ENCODE assay signal across 24 mouse cellular contexts in genomic region chr2:84653354-84653753, GRCm38 (mm10). TPM values are rescaled to one million over a fixed set of nuclear protein-coding genes. Genes with fewer than 3 reads are reported as not detected.
DNase-seq lines count a peak whose midpoint lies in the region; ATAC-seq and TF ChIP-seq lines count a peak whose summit lies in the region.
"Had no signal": no experiment of that assay in that cellular context is flagged by ENCODE, and none has a peak within 500 bp of the region (broad histone marks: within the 10 kb centered on the region; RNA-seq: fewer than 3 reads in every experiment).

No protein-coding gene starts in this region.

- no peak for DNase-seq in liver, postnatal 0 days
- DNase-seq in liver (no peak), MEL (ENCODE audit: low read depth, low spot score) (no peak)
- DNase-seq in ovary, postnatal 14 days (ENCODE audit: low spot score) = no peak
- DNase-seq: adrenal gland, adult 2 months; cerebellum, adult 2 months; gastrocnemius, postnatal 25 days; kidney, adult 18-20 months; kidney, postnatal 4 days; thymus, postnatal 36 days had no signal

- no peaks in the 10 kb centered on the region for H3K27me3 ChIP-seq in intestine, postnatal 0 days (replicated peaks; ENCODE audit: control insufficient read depth, insufficient read depth, low read length)
- H3K27me3 ChIP-seq in intestine, embryonic 15.5 days (replicated peaks) = no peaks in the 10 kb centered on the region
- no peaks in the 10 kb centered on the region for H3K27me3 ChIP-seq in liver, postnatal 0 days (ENCODE audit: insufficient read depth, low read length)
- no peaks in the 10 kb centered on the region for H3K27me3 ChIP-seq in MEL (ENCODE audit: control insufficient read depth in 1 of 2, insufficient read depth in 2 of 2, low read length in 2 of 2)
- H3K27me3 ChIP-seq: heart, embryonic 12.5 days; hindbrain, embryonic 15.5 days; limb, embryonic 13.5 days; neural tube, embryonic 13.5 days had no signal

- no peak overlapping the region for H3K4me3 ChIP-seq in intestine, postnatal 0 days (ENCODE audit: low read depth, low read length)
- no peak overlapping the region for H3K4me3 ChIP-seq in intestine, embryonic 15.5 days (replicated peaks)
- no peak overlapping the region for H3K4me3 ChIP-seq in liver, postnatal 0 days (ENCODE audit: low read depth, low read length)
- H3K4me3 ChIP-seq in MEL (ENCODE audit: control insufficient read depth in 1 of 2, insufficient read depth in 1 of 2, low read depth in 2 of 2, low read length in 2 of 2) = no peak overlapping the region
- H3K4me3 ChIP-seq: embryonic facial prominence, embryonic 10.5 days; heart, embryonic 12.5 days; hindbrain, embryonic 15.5 days; limb, embryonic 13.5 days; neural tube, embryonic 13.5 days had no signal

- no peak for ATAC-seq in intestine, postnatal 0 days
- ATAC-seq in intestine, embryonic 15.5 days = no peak
- no peak for ATAC-seq in liver, postnatal 0 days
- peak; percentile 36 for ATAC-seq in CD4-positive, CD25-positive, alpha-beta regulatory T cell, adult 4 months

- no peak for TF ChIP-seq POLR2A in MEL (IDR thresholded peaks at IDR 0.05; ENCODE audit: control insufficient read depth in 1 of 2, insufficient read depth in 1 of 2, low read depth in 1 of 2, low read length in 2 of 2, poor library complexity in 1 of 2)

- H3K9me3 ChIP-seq in intestine, postnatal 0 days (ENCODE audit: control insufficient read depth) = no peaks in the 10 kb centered on the region
- no peaks in the 10 kb centered on the region for H3K9me3 ChIP-seq in intestine, embryonic 15.5 days
- H3K9me3 ChIP-seq in liver, postnatal 0 days (ENCODE audit: low read length) = no peaks in the 10 kb centered on the region
- no peaks in the 10 kb centered on the region for H3K9me3 ChIP-seq in MEL (replicated peaks; ENCODE audit: insufficient read depth, low read length)
- H3K9me3 ChIP-seq: embryonic facial prominence, embryonic 10.5 days; heart, embryonic 12.5 days; hindbrain, embryonic 15.5 days; limb, embryonic 13.5 days; neural tube, embryonic 13.5 days had no signal

- no peak overlapping the region for H3K9ac ChIP-seq in intestine, postnatal 0 days (ENCODE audit: low read depth, low read length)
- no peak overlapping the region for H3K9ac ChIP-seq in intestine, embryonic 15.5 days
- H3K9ac ChIP-seq in liver, postnatal 0 days (replicated peaks) = no peak overlapping the region
- no peak overlapping the region for H3K9ac ChIP-seq in MEL (ENCODE audit: control insufficient read depth, low read depth, low read length, poor library complexity, severe bottlenecking)
- H3K9ac ChIP-seq: heart, embryonic 12.5 days; hindbrain, embryonic 15.5 days; limb, embryonic 13.5 days; neural tube, embryonic 13.5 days had no signal

- H3K36me3 ChIP-seq in intestine, postnatal 0 days (ENCODE audit: control insufficient read depth, insufficient read depth) = no peaks in the 10 kb centered on the region
- H3K36me3 ChIP-seq in intestine, embryonic 15.5 days = no peaks in the 10 kb centered on the region
- H3K36me3 ChIP-seq in liver, postnatal 0 days (replicated peaks; ENCODE audit: insufficient read depth, low read length) = no peaks in the 10 kb centered on the region
- peaks cover 0 to 9% of the 10 kb centered on the region in 2 experiments; a peak in 2 of 4 replicates for H3K36me3 ChIP-seq in MEL (ENCODE audit: control insufficient read depth in 1 of 2, insufficient read depth in 2 of 2, low read length in 2 of 2)
- H3K36me3 ChIP-seq: embryonic facial prominence, embryonic 10.5 days; heart, embryonic 12.5 days; hindbrain, embryonic 15.5 days; limb, embryonic 13.5 days; neural tube, embryonic 13.5 days had no signal

- no peak overlapping the region for H3K27ac ChIP-seq in intestine, postnatal 0 days (ENCODE audit: low read depth, low read length)
- H3K27ac ChIP-seq in intestine, embryonic 15.5 days = no peak overlapping the region
- no peak overlapping the region for H3K27ac ChIP-seq in liver, postnatal 0 days (ENCODE audit: low read depth)
- no peak overlapping the region for H3K27ac ChIP-seq in MEL (ENCODE audit: control insufficient read depth, low read depth, low read length)
- H3K27ac ChIP-seq: embryonic facial prominence, embryonic 10.5 days; hindbrain, embryonic 15.5 days; limb, embryonic 13.5 days; neural tube, embryonic 13.5 days had no signal

- TF ChIP-seq EP300 in liver, postnatal 0 days (IDR thresholded peaks at IDR 0.05; ENCODE audit: low read depth) = no peak
- TF ChIP-seq EP300 in MEL (IDR thresholded peaks at IDR 0.05; ENCODE audit: low read depth in 1 of 2, low read length in 2 of 2) = no peak

- peaks cover 10% of the 10 kb centered on the region for H3K79me2 ChIP-seq in MEL (ENCODE audit: control insufficient read depth, insufficient read depth, low read length, poor library complexity)

- TF ChIP-seq RAD21 in MEL (IDR thresholded peaks at IDR 0.05; ENCODE audit: low read depth, low read length) = peak; percentile 30

- H3K4me2 ChIP-seq in intestine, postnatal 0 days (replicated peaks; ENCODE audit: low read depth) = no peak overlapping the region
- no peak overlapping the region for H3K4me2 ChIP-seq in intestine, embryonic 15.5 days (replicated peaks)
- H3K4me2 ChIP-seq in liver, postnatal 0 days (ENCODE audit: low read depth, low read length) = no peak overlapping the region
- H3K4me2 ChIP-seq: heart, embryonic 12.5 days; hindbrain, embryonic 15.5 days; limb, embryonic 13.5 days; midbrain, embryonic 11.5 days; neural tube, embryonic 13.5 days had no signal

- H3K4me1 ChIP-seq in intestine, postnatal 0 days (replicated peaks; ENCODE audit: control insufficient read depth, insufficient read depth, low read length) = no peaks in the 10 kb centered on the region
- no peaks in the 10 kb centered on the region for H3K4me1 ChIP-seq in intestine, embryonic 15.5 days (replicated peaks)
- 0 out of 2 replicates have a peak, but pooled peaks cover 4% of the 10 kb centered on the region for H3K4me1 ChIP-seq in liver, postnatal 0 days (ENCODE audit: insufficient read depth)
- H3K4me1 ChIP-seq in MEL (ENCODE audit: control insufficient read depth in 1 of 2, insufficient read depth in 2 of 2, low read length in 2 of 2) = peaks cover 2 to 3% of the 10 kb centered on the region in 2 experiments
- H3K4me1 ChIP-seq: heart, embryonic 12.5 days had no signal

- peak; percentile 58 for TF ChIP-seq CTCF in intestine, postnatal 0 days (IDR thresholded peaks at IDR 0.05; ENCODE audit: low read depth)
- TF ChIP-seq CTCF in liver, postnatal 0 days (IDR thresholded peaks at IDR 0.05; ENCODE audit: low read depth) = peak; percentile 55
- peak; percentile 3 to 40 (median 18); a peak in 3 of 6 replicates for TF ChIP-seq CTCF in MEL (IDR thresholded peaks at IDR 0.05 in 2 of 3, conservative IDR thresholded peaks at IDR 0.05 in 1 of 3; ENCODE audit: control insufficient read depth in 1 of 3, insufficient read depth in 1 of 3, low read depth in 2 of 3, low read length in 3 of 3, poor library complexity in 1 of 3, severe bottlenecking in 1 of 3)

RNA-seq across cellular contexts. Expression of gene Ctnnd1, which starts 2.8 kb away (rescaled TPM):
- polyA plus RNA-seq in intestine, postnatal 0 days (2015; fragmentation: Nextera tagmentation; extraction: Ambion mirVana) = 45.4 and 46.1 TPM in 2 replicates
- polyA plus RNA-seq in intestine, embryonic 15.5 days (2015; fragmentation: Nextera tagmentation; extraction: Ambion mirVana) = 60.7 and 64.4 TPM in 2 replicates
- polyA plus RNA-seq in liver, postnatal 0 days (2015; fragmentation: Nextera tagmentation; extraction: Ambion mirVana) = 9.0 and 9.5 TPM in 2 replicates
- polyA plus RNA-seq in CD4-positive, CD25-positive, alpha-beta regulatory T cell, adult 4 months (2017; shearing (Covaris generic)) = 1 to 10 TPM in 1 of 2 experiments, under 1 TPM in 1; 0.89 to 1.1 TPM
- total RNA-seq in MEL (2012; rRNA removed) = 11.5 and 12.7 TPM in 2 replicates
- 10 to 100 TPM in 1 of 2 experiments, not detected in 1; 31.6 TPM for polyA plus RNA-seq in MEL (2012; ENCODE audit: insufficient read depth in 1 of 2, insufficient read length in 2 of 2, low read depth in 1 of 2, low replicate concordance in 2 of 2, missing spikeins in 1 of 2)

RNA-seq across cellular contexts. Expression of gene Btbd18, which starts 5.5 kb away (rescaled TPM):
- polyA plus RNA-seq in intestine, postnatal 0 days (2015; fragmentation: Nextera tagmentation; extraction: Ambion mirVana) = 0.07 TPM in 1 of 2 replicates, not detected in the other
- 0.05 and 0.06 TPM in 2 replicates for polyA plus RNA-seq in intestine, embryonic 15.5 days (2015; fragmentation: Nextera tagmentation; extraction: Ambion mirVana)
- polyA plus RNA-seq in liver, postnatal 0 days (2015; fragmentation: Nextera tagmentation; extraction: Ambion mirVana) = not detected in 2 replicates
- under 1 TPM in 1 of 2 experiments, not detected in 1; 0.48 TPM for polyA plus RNA-seq in CD4-positive, CD25-positive, alpha-beta regulatory T cell, adult 4 months (2017; shearing (Covaris generic))
- 0.04 TPM in 1 of 2 replicates, not detected in the other for total RNA-seq in MEL (2012; rRNA removed)
- under 1 TPM in 1 of 2 experiments, not detected in 1; 0.07 TPM for polyA plus RNA-seq in MEL (2012; ENCODE audit: insufficient read depth in 1 of 2, insufficient read length in 2 of 2, low read depth in 1 of 2, low replicate concordance in 2 of 2, missing spikeins in 1 of 2)
- total RNA-seq: gastrocnemius, postnatal 25 days; heart, postnatal 25 days; layer of hippocampus, postnatal 10 days; left cerebral cortex, postnatal 10 days had no signal
- polyA plus RNA-seq: cerebellum, adult 2 months had no signal

RNA-seq across cellular contexts. Expression of gene Selenoh, which starts 17.2 kb away (rescaled TPM):
- 83.4 and 90.7 TPM in 2 replicates for polyA plus RNA-seq in intestine, postnatal 0 days (2015; fragmentation: Nextera tagmentation; extraction: Ambion mirVana)
- polyA plus RNA-seq in intestine, embryonic 15.5 days (2015; fragmentation: Nextera tagmentation; extraction: Ambion mirVana) = 225 and 234 TPM in 2 replicates
- polyA plus RNA-seq in liver, postnatal 0 days (2015; fragmentation: Nextera tagmentation; extraction: Ambion mirVana) = 53.6 and 57.6 TPM in 2 replicates
- polyA plus RNA-seq in CD4-positive, CD25-positive, alpha-beta regulatory T cell, adult 4 months (2017; shearing (Covaris generic)) = 100 to 1,000 TPM in 1 of 2 experiments, 10 to 100 TPM in 1; 96.4 to 131 TPM
- 79.0 and 89.9 TPM in 2 replicates for total RNA-seq in MEL (2012; rRNA removed)
- polyA plus RNA-seq in MEL (2012; ENCODE audit: insufficient read depth in 1 of 2, insufficient read length in 2 of 2, low read depth in 1 of 2, low replicate concordance in 2 of 2, missing spikeins in 1 of 2) = 10 to 100 TPM in 1 of 2 experiments, not detected in 1; 70.7 TPM

RNA-seq across cellular contexts. Expression of gene Gm28635, which starts 24.5 kb away (rescaled TPM):
- polyA plus RNA-seq in intestine, postnatal 0 days (2015; fragmentation: Nextera tagmentation; extraction: Ambion mirVana) = not detected in 2 replicates
- not detected in 2 replicates for polyA plus RNA-seq in intestine, embryonic 15.5 days (2015; fragmentation: Nextera tagmentation; extraction: Ambion mirVana)
- polyA plus RNA-seq in liver, postnatal 0 days (2015; fragmentation: Nextera tagmentation; extraction: Ambion mirVana) = not detected in 2 replicates
- not detected for polyA plus RNA-seq in CD4-positive, CD25-positive, alpha-beta regulatory T cell, adult 4 months (2017; shearing (Covaris generic))
- total RNA-seq in MEL (2012; rRNA removed) = 0.19 TPM in 1 of 2 replicates, not detected in the other
- not detected for polyA plus RNA-seq in MEL (2012; ENCODE audit: insufficient read depth in 1 of 2, insufficient read length in 2 of 2, low read depth in 1 of 2, low replicate concordance in 2 of 2, missing spikeins in 1 of 2)
- total RNA-seq: adrenal gland, adult 2 months had no signal
- polyA plus RNA-seq: adrenal gland, adult 2 months; embryonic facial prominence, embryonic 10.5 days; forebrain, embryonic 11.5 days; heart, embryonic 12.5 days; hindbrain, embryonic 15.5 days; limb, embryonic 13.5 days; liver, embryonic 16.5 days; midbrain, embryonic 11.5 days; neural tube, embryonic 13.5 days had no signal

RNA-seq across cellular contexts. Expression of gene Med19, which starts 24.8 kb away (rescaled TPM):
- polyA plus RNA-seq in intestine, postnatal 0 days (2015; fragmentation: Nextera tagmentation; extraction: Ambion mirVana) = 20.6 and 21.0 TPM in 2 replicates
- polyA plus RNA-seq in intestine, embryonic 15.5 days (2015; fragmentation: Nextera tagmentation; extraction: Ambion mirVana) = 32.5 and 34.7 TPM in 2 replicates
- polyA plus RNA-seq in liver, postnatal 0 days (2015; fragmentation: Nextera tagmentation; extraction: Ambion mirVana) = 12.7 and 13.2 TPM in 2 replicates
- 10 to 100 TPM; 14.9 to 18.3 TPM for polyA plus RNA-seq in CD4-positive, CD25-positive, alpha-beta regulatory T cell, adult 4 months (2017; shearing (Covaris generic))
- 13.9 and 18.8 TPM in 2 replicates for total RNA-seq in MEL (2012; rRNA removed)
- polyA plus RNA-seq in MEL (2012; ENCODE audit: insufficient read depth in 1 of 2, insufficient read length in 2 of 2, low read depth in 1 of 2, low replicate concordance in 2 of 2, missing spikeins in 1 of 2) = 10 to 100 TPM in 1 of 2 experiments, not detected in 1; 26.0 TPM
